Mouse (Mus musculus) liver, embryonic 15.5 days (tissue): Measurements from ENCODE around the gene Ggn. TPM values are rescaled to one million over a fixed set of nuclear protein-coding genes. Genes with fewer than 3 reads are reported as not detected.

Experiments
- ATAC-seq: fragments of 200-750 bp; cut with Nextera tagmentation; 2 replicates; pipeline ENCODE4 v1.8.0; 2017; ENCODE audit warnings: moderate number of reproducible peaks, mild to moderate bottlenecking, moderate library complexity; ENCODE audit not compliant: insufficient read depth
- H3K27ac ChIP-seq: fragments of 300-500 bp; sonication (generic); replicated peaks from 2 replicates; pipeline ENCODE4 v1.5.1; 2015; ENCODE audit warnings: mild to moderate bottlenecking, inconsistent platforms
- H3K27me3 ChIP-seq: fragments of 300-500 bp; sonication (generic); 2 replicates; pipeline ENCODE4 v1.6.1; 2015; ENCODE audit warnings: mild to moderate bottlenecking, inconsistent platforms
- H3K36me3 ChIP-seq: fragments of 300-500 bp; sonication (generic); replicated peaks from 2 replicates; pipeline ENCODE4 v1.6.1; 2015; ENCODE audit warnings: moderate library complexity, mild to moderate bottlenecking, inconsistent platforms
- H3K4me1 ChIP-seq: fragments of 300-500 bp; sonication (generic); replicated peaks from 2 replicates; pipeline ENCODE4 v1.6.1; 2015; ENCODE audit warnings: inconsistent platforms
- H3K4me2 ChIP-seq: fragments of 300-500 bp; sonication (generic); 2 replicates; pipeline ENCODE4 v1.6.1; 2015; ENCODE audit warnings: moderate library complexity, mild to moderate bottlenecking, inconsistent platforms
- H3K4me3 ChIP-seq: fragments of 300-500 bp; sonication (generic); replicated peaks from 2 replicates; pipeline ENCODE4 v1.5.1; 2015; ENCODE audit warnings: mild to moderate bottlenecking, inconsistent platforms
- H3K9ac ChIP-seq: fragments of 300-500 bp; sonication (generic); 2 replicates; pipeline ENCODE4 v1.6.1; 2015; ENCODE audit warnings: moderate library complexity, mild to moderate bottlenecking, inconsistent platforms
- H3K9me3 ChIP-seq: fragments of 300-500 bp; sonication (generic); replicated peaks from 2 replicates; pipeline ENCODE4 v1.6.1; 2016; ENCODE audit warnings: inconsistent platforms
- WGBS: fragments of 180-500 bp; shearing (Covaris S2); methylation state at CpG from one replicate; pipeline ENCODE4 v1.1.7; 2015; ENCODE audit warnings: mixed read lengths; ENCODE audit not compliant: insufficient replicate concordance; 5-methylcytosine and 5-hydroxymethylcytosine counted together
- polyA plus RNA-seq: library from polyadenylated mRNA; unstranded; fragments of >200 nt; fragmentation: Nextera tagmentation; extraction: Ambion mirVana; gene quantifications from 2 replicates; pipeline ENCODE4 v1.2.1, GENCODE M21; 2015

Gene Ggn
- polyA plus RNA-seq, 1 experiment from 2014 or later = 0.05 TPM

- 55% methylated on average over 8 of the region's 8 CpGs for WGBS
- Histone ChIP-seq H3K4me1 (no peaks in the 10 kb centered on the region; the same call in 1 of the 2 replicates), H3K4me2 (no peak overlapping the region), H3K4me3 (no peak overlapping the region), H3K27ac (no peak overlapping the region), H3K36me3 (no peaks in the 10 kb centered on the region), H3K9me3 (no peaks in the 10 kb centered on the region), H3K27me3 (0 out of 2 replicates have a peak, but pooled peaks cover 10% of the 10 kb centered on the region), H3K9ac (no peak overlapping the region)
- no peak for ATAC-seq
Observed at GRCm38 (mm10) chr7:29141416-29141815, 28.6 kb upstream of the Ggn start.

- Histone ChIP-seq H3K9me3 (no peaks in the 10 kb centered on the region), H3K4me1 (no peaks in the 10 kb centered on the region; the same call in 1 of the 2 replicates), H3K4me2 (no peak overlapping the region), H3K9ac (no peak overlapping the region), H3K36me3 (no peaks in the 10 kb centered on the region), H3K27me3 (no peaks in the 10 kb centered on the region), H3K27ac (no peak overlapping the region), H3K4me3 (no peak overlapping the region)
- 50% methylated on average over 4 of the region's 4 CpGs for WGBS
- no peak for ATAC-seq
Observed at GRCm38 (mm10) chr7:29144006-29144405, 26.0 kb upstream of the Ggn start.

- Histone ChIP-seq H3K9ac (no peak overlapping the region), H3K9me3 (no peaks in the 10 kb centered on the region), H3K36me3 (no peaks in the 10 kb centered on the region), H3K4me3 (no peak overlapping the region), H3K27me3 (no peaks in the 10 kb centered on the region), H3K4me2 (no peak overlapping the region), H3K27ac (no peak overlapping the region), H3K4me1 (no peaks in the 10 kb centered on the region; the same call in 1 of the 2 replicates)
- WGBS = 52% methylated on average over 7 of the region's 7 CpGs
- no peak for ATAC-seq
Observed at GRCm38 (mm10) chr7:29146625-29147367, 23.2 kb upstream of the Ggn start.

- Histone ChIP-seq H3K9ac (no peak overlapping the region), H3K4me2 (no peak overlapping the region), H3K27ac (no peak overlapping the region), H3K4me3 (no peak overlapping the region), H3K27me3 (no peaks in the 10 kb centered on the region), H3K9me3 (no peaks in the 10 kb centered on the region), H3K36me3 (no peaks in the 10 kb centered on the region), H3K4me1 (no peaks in the 10 kb centered on the region; the same call in 1 of the 2 replicates)
- 64% methylated on average over 15 of the region's 15 CpGs for WGBS
- ATAC-seq = no peak
Observed at GRCm38 (mm10) chr7:29148771-29149170, 21.2 kb upstream of the Ggn start.

- 60% methylated on average over 10 of the region's 10 CpGs for WGBS
- Histone ChIP-seq H3K9me3 (no peaks in the 10 kb centered on the region), H3K4me1 (peaks cover 16% of the 10 kb centered on the region), H3K4me2 (no peak overlapping the region), H3K27ac (no peak overlapping the region), H3K36me3 (peaks cover 6% of the 10 kb centered on the region), H3K4me3 (no peak overlapping the region), H3K27me3 (peaks cover under 1% of the 10 kb centered on the region; the same call in 1 of the 2 replicates), H3K9ac (no peak overlapping the region)
- no peak for ATAC-seq
Observed at GRCm38 (mm10) chr7:29151486-29151885, 18.5 kb upstream of the Ggn start.

- no peak overlapping the region for H3K4me2 ChIP-seq
- H3K36me3 ChIP-seq = peaks cover 6% of the 10 kb centered on the region
- H3K9ac ChIP-seq = no peak overlapping the region
- no peak for ATAC-seq
- no peak overlapping the region for H3K27ac ChIP-seq
- H3K9me3 ChIP-seq = no peaks in the 10 kb centered on the region
- H3K4me1 ChIP-seq = peaks cover 18% of the 10 kb centered on the region
- H3K4me3 ChIP-seq = no peak overlapping the region
- 84% methylated on average over 14 of the region's 14 CpGs for WGBS
- peaks cover 26% of the 10 kb centered on the region for H3K27me3 ChIP-seq
Observed at GRCm38 (mm10) chr7:29154018-29154720, 15.8 kb upstream of the Ggn start.

GRCm38 (mm10) chr7:29155196-29155837 is 14.7 kb upstream of the Ggn start:
- peak overlapping the region; percentile 70 for H3K27ac ChIP-seq

GRCm38 (mm10) chr7:29155838-29156782 is 13.9 kb upstream of the Ggn start, which contains the start of gene Fam98c:
Fam98c (minus strand) TSS chr7:29156234.
- ATAC-seq = peak; percentile 77

More at GRCm38 (mm10) chr7:29155196-29155837, 14.7 kb upstream of the Ggn start:
- H3K4me2 ChIP-seq = peak overlapping the region; percentile 99
- H3K27me3 ChIP-seq = peaks cover 37% of the 10 kb centered on the region
- 7% methylated on average over 37 of the region's 37 CpGs for WGBS
- peak overlapping the region; percentile 75 for H3K4me3 ChIP-seq
- H3K9ac ChIP-seq = peak overlapping the region; percentile 67
- peaks cover 6% of the 10 kb centered on the region for H3K36me3 ChIP-seq
- ATAC-seq = peak; percentile 83
- H3K4me1 ChIP-seq = peaks cover 18% of the 10 kb centered on the region
- no peaks in the 10 kb centered on the region for H3K9me3 ChIP-seq

GRCm38 (mm10) chr7:29158264-29158663 is 11.7 kb upstream of the Ggn start:
- Histone ChIP-seq H3K4me1 (peaks cover 27% of the 10 kb centered on the region), H3K9ac (no peak overlapping the region), H3K4me3 (no peak overlapping the region), H3K27me3 (peaks cover 42% of the 10 kb centered on the region), H3K36me3 (peaks cover 6% of the 10 kb centered on the region), H3K4me2 (no peak overlapping the region), H3K9me3 (no peaks in the 10 kb centered on the region), H3K27ac (no peak overlapping the region)
- no peak for ATAC-seq
- 13% methylated on average over 5 of the region's 5 CpGs for WGBS

More at GRCm38 (mm10) chr7:29155838-29156782, 13.9 kb upstream of the Ggn start, which contains the start of gene Fam98c:
- peak within 1 kb of the TSS; percentile 67 for H3K9ac ChIP-seq
- peaks cover 18% of the 10 kb centered on the region for H3K4me1 ChIP-seq
- no peaks in the 10 kb centered on the region for H3K9me3 ChIP-seq
- H3K4me2 ChIP-seq = peak within 1 kb of the TSS; percentile 99
- peak within 1 kb of the TSS; percentile 70 for H3K27ac ChIP-seq
- H3K27me3 ChIP-seq = peaks cover 38% of the 10 kb centered on the region
- WGBS = 1% methylated on average over 68 of the region's 68 CpGs
- peaks cover 6% of the 10 kb centered on the region for H3K36me3 ChIP-seq
- peak within 1 kb of the TSS; percentile 75 for H3K4me3 ChIP-seq

- ATAC-seq = no peak
- peaks cover 9% of the 10 kb centered on the region; the same call in 1 of the 2 replicates for H3K4me1 ChIP-seq
- 61% methylated on average over 5 of the region's 5 CpGs for WGBS
- H3K27ac ChIP-seq = no peak overlapping the region
- no peaks in the 10 kb centered on the region for H3K9me3 ChIP-seq
- no peaks in the 10 kb centered on the region for H3K36me3 ChIP-seq
- H3K27me3 ChIP-seq = peaks cover 44% of the 10 kb centered on the region
- no peak overlapping the region for H3K4me2 ChIP-seq
- H3K9ac ChIP-seq = no peak overlapping the region
- H3K4me3 ChIP-seq = no peak overlapping the region
Observed at GRCm38 (mm10) chr7:29162294-29162693, 7.7 kb upstream of the Ggn start.
